Mouse (Mus musculus) heart, adult 8-10 months (tissue): ENCODE measurements around the gene Itga3. TPM values are rescaled to one million over a fixed set of nuclear protein-coding genes. Genes with fewer than 3 reads are reported as not detected.

ENCODE experiments used
- DNase-seq: peaks from one replicate; pipeline ENCODE4 v3.0.0; 2022; ENCODE audit warnings: low spot score
- total RNA-seq, 4 experiments: library from RNA; stranded (reverse); gene quantifications; 2 replicates each; pipeline ENCODE4 v1.2.4; 2022

The Itga3 gene
- total RNA-seq, 4 experiments from 2014 or later, result 9.1 to 10.3 (median 9.8) TPM

DNA sequence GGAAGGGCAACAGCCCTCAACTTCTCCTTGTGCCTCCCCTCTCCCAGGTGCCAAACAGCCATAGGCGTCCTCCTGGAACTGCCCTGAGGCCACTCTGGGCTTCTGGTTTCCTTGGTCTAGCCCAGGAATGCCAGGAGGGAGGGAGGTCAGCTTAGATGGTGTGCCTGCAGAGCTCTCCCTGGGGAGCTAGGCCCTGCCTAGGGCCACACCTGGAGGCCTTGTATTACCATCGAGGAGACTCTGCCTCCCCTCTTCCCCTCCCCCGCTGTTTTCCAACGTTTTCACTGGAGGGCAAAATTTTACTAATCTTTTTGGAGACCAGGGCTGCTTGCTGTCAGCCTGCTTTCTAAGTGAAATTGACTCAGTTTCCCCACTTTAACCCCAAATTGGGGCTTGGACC is 70.6 kb downstream of the Itga3 start:
- no peak for DNase-seq

DNA sequence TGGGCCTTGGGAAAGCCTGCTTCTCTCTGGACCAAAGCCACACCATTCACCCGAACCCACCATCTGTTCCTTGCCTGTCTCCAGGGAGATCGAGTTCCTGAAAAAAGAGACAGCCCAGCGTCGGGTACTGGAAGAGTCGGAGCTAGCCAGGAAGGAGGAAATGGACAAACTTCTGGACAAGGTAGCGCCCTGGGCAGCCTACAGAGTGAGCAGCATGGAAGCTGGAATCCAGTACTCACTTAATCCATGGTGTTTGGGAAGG is 71.7 kb downstream of the Itga3 start:
- no peak for DNase-seq

DNA sequence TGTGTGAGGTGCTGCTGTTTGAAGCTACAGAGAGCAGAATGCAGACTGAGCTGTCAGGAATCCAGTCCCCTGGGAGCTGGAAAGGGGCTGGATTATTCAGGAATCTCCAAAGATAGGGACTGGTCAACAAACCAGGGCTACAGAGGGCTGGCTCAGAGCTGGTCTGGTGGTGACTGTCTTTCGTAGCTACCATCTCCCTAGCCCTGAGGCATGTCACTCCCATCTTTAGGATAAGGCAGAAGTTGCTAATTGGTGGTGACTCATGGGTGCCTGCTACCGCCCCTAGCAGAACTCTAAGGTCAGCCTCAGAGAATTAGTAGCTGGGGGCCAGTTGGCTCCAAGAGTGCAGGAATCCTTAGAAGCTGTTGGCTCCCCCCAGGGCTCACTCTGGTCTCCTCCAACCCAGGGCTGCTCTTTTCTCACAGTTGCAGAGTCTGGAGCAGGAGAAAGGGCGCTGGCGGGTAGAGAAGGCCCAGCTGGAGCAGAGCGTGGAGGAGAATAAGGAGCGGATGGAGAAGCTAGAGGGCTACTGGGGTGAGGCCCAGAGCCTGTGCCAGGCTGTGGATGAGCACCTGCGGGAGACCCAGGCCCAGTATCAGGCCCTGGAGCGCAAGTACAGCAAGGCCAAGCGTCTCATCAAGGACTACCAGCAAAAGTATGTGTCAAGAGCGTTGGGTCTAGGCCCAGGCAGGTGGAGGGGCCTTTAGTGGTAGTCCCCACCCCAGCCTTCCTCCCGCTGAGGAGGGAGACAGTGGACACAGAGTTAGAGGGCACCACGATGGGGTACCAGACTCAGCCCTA is 72.3 kb downstream of the Itga3 start:
- DNase-seq, result no peak

GRCm38 (mm10) chr11:95002705-95003104 is 73.9 kb downstream of the Itga3 start:
- no peak for DNase-seq

DNA sequence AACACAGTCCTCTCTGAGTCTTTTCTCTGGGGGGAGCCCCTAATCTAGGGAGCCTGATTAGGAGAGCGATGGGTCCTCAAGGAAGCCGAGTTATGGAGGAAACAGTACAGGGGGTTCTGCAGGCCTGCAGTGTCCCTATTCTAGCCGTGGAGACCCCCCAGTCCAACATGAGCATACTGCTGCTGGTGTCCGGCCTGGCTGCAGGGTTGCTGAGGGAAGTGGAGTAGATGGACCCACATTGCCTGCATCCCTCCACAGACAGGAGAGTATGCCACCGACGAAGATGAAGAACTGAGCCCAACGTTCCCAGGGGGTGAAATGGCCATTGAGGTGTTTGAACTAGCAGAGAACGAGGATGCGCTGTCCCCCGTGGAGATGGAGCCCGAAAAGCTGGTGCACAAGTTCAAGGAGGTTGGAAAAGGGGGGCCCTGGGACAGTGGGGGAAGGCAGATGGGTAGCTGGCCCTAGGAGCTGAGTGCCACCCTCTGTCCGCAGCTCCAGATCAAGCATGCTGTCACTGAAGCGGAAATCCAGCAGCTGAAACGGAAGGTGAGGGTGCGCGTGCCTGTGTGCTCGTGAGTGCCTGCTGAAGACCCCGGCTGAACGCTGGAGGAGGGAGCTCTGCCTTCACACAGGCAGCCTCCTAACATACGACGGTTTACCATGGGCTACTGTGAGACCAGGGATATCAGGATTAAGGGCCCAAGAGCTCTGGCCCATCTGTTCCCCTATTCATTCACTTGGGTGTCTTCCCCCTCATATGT is 74.8 kb downstream of the Itga3 start:
- no peak for DNase-seq

- peak; percentile 73 for DNase-seq
Observed at GRCm38 (mm10) chr11:95001058-95001457, 75.5 kb downstream of the Itga3 start.

GRCm38 (mm10) chr11:95000548-95000947 is 76.1 kb downstream of the Itga3 start:
- peak; percentile 65 for DNase-seq

DNA sequence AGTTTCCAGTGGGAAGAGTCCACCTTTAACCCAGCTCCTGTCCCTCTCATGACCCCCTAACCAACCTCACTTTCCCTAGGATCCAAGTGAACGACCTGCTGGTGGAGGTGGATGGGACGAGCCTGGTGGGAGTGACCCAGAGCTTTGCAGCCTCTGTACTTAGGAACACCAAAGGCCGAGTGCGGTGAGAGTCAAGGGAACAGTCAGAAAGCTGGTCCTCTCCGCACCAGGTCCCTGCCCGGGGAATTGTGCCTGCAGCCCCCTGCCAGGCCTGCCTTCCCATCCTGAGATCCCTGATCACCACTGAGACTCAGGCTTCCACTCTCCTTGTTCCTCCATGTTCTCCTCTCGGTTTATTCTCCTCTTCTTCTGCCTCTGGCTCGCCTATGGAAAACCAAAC is 76.5 kb downstream of the Itga3 start:
- no peak for DNase-seq

DNA sequence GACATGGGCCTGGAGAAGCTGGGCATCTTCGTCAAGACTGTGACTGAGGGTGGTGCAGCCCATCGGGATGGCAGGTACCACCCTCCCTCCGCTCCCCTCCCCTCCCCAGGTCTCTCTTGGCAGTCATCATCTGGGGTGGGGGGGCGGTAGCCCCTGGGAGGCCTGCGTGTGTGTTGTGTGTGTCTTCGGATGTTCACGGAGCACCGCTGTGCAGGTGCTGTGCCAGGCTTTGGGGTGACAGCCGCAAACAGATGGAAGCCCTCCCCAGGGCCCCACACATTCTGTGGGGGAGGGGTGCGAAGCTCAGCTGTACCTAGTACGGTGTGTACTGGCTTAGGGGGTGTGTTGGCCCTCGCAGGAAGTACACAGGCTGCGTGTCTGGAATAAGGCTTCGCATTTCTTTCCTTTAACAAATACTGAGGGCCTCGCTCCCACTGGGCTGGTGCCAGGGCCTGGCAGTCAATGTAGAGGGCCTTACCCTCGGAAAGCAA is 78.5 kb downstream of the Itga3 start:
- no peak for DNase-seq

DNA sequence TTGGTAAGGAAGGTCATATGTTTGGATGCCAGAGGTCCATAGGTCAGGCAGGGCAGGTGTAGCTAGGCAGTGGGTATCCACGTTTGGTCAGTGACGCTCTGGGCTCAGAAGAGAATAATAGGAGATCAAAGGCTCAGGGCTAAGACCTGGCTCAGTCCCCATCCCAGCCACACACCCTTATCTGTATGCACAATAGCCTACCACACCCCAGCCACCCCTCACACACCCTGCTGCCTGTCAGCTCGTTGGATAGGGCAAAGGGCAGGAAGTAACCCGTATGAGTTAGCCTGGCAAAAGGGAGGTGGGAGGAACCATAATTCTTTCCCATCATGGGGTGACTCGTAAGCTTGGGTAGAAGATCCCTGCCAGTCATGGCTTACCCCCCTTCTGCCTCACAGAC is 79.0 kb downstream of the Itga3 start:
- no peak for DNase-seq

- no peak for DNase-seq
Observed at GRCm38 (mm10) chr11:94996984-94997383, 79.6 kb downstream of the Itga3 start.

DNA sequence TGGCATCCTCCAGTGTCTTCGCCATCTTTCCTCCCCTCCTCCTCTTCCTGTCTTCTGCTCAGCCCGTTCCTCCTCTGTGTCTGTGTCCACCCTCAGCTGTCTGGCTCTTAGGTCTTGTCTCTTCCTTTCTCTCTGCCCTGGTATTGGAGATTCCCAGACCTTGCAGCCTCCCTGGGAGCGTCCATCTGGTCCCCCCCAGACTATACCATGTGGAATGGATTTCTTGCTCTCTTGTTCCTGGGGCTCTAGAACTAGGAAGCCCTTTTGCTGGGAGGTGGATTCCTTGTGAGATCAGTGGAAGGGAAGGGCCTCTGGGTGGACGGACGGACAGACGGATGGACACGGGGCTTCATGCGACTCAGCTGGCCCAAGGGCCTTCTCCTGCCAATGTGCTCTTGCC is 80.5 kb downstream of the Itga3 start:
- DNase-seq, result no peak

GRCm38 (mm10) chr11:94994947-94995772 is 81.4 kb downstream of the Itga3 start:
- no peak for DNase-seq

Other genes with a start within 250 kb of the Itga3 start
- 10 to 100 TPM; 23.3 to 50.4 (median 39.8) TPM for gene Col1a1, start 140.6 kb downstream of the Itga3 start, total RNA-seq
- gene Hils1, start 109.2 kb downstream of the Itga3 start, total RNA-seq, result not detected
- 100 to 1,000 TPM; 202 to 221 (median 208) TPM for gene Sgca, start 100.5 kb downstream of the Itga3 start, total RNA-seq
- 10 to 100 TPM; 43.9 to 47.4 (median 45.6) TPM for gene Ppp1r9b, start 85.8 kb downstream of the Itga3 start, total RNA-seq
- 1 to 10 TPM in 2 of 4 experiments, under 1 TPM in 2; 0.72 to 1.1 (median 0.96) TPM for gene Samd14, start 66.9 kb downstream of the Itga3 start, total RNA-seq
- 100 to 1,000 TPM; 469 to 545 (median 504) TPM for gene Pdk2, start 35.4 kb downstream of the Itga3 start, total RNA-seq
- not detected for gene Dlx3, start 43.3 kb upstream of the Itga3 start, total RNA-seq
- gene Dlx4, start 69.5 kb upstream of the Itga3 start, total RNA-seq, result not detected
- gene Tac4, start 184.7 kb upstream of the Itga3 start, total RNA-seq, result not detected
- 10 to 100 TPM; 27.2 to 37.8 (median 32.3) TPM for gene Kat7, start 233.4 kb upstream of the Itga3 start, total RNA-seq